Mouse (Mus musculus) mesoderm, embryonic 11.5 days (tissue): Measurements from ENCODE around the gene Nub1.
"Not testable (repeated sequence)": the region's sequence is repeated elsewhere in the genome, so short reads cannot be mapped to it uniquely, and the experiment has no call there.

Experiments used
- DNase-seq: peaks from one replicate; pipeline ENCODE4 v3.0.0-alpha.2; 2012; ENCODE audit warnings: low read depth, low spot score

The Nub1 gene

DNA sequence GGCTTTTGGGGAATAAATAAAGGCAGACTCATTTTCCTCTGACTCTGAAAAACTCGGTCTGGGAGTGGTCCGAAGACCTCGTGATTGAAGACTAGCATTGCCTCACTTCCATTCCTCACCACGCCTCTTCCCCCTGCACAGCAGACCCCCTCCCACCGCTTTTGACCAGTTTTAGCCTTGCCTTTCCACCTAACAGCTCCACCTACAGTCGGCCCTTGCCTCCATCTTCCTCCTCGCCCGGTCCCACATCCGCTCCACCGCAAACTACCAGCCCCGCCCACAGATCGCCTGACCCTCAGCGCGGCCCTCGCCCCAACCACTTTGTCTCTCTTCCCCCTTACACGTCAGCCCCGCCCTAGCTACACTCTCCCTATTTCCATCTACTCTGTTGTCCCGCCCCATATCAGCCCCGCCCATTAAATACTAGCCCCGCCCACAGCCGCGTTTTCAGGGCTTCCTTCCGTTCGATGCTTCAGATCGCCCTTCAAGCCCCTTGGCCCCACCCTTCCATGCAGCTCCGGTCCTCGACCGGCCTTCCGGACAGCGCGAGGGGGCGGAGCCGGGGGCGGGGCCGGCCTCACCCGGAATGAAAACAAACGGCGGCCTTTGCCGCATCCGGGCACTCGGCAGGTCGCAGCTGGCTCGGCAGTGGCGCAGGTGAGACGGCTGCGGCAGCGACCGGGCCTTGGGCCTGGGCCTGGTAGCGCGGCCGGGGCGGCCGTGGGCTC lies at the start of gene Nub1:
Nub1 (plus strand) TSS at position 167 of the 728 bp plus-strand sequence.
- peak; percentile 99 for DNase-seq

DNA sequence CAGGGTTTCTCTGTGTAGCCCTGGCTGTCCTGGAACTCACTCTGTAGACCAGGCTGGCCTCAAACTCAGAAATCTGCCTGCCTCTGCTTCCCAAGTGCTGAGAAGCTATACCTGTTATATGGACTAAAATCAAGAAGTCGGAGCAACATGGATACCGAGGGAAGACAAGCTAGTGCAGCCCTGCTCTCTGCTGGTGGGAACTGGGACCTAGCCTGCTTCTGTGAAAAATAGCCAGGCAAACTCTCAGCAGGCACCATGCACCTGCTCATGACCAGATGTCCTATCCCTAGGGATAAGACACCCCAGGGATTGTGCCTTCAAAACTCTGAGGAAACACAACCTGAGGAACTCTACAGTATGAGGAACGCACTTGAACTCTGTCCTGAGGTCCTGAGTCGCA lies 48.3 kb upstream of the Nub1 start:
- no peak for DNase-seq

DNA sequence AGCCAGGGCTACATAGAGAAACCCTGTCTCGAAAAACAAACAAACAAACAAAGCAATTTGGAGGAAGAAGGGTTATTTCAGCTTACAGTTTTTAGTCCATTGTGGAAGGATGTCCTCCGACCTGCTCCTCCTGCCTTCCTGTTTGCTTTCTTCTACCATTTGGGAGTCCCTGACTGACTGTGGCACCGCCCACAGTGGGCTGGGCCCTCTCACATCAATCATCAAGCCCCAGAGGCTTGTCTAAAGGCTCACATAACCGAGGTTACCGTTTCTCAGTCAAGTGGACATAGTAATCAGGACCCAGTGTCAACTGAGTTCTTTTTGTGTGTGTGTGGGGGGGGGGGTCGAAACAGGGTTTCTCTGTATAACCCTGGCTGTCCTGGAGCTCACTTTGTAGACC lies 47.2 kb upstream of the Nub1 start:
- DNase-seq = no peak

DNA sequence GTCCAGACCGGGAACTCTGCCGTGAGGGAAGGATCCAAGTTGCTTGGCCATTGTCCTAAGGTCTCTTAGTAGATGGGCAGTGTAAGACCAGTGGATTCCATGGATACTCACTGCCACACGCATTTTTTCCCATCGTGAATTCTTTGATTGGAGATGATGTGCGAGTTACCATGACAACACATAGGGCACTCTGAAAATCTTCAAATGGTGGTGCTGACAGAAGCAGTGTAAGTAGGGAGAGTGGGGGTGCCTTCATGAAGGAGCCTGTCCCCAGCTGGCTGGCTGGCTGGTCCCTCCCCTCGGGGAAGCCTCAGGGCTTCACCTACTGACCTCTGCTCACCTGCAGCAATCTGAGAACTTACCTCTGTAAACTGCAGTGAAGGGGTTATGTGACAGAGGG lies 46.3 kb upstream of the Nub1 start:
- no peak for DNase-seq

DNA sequence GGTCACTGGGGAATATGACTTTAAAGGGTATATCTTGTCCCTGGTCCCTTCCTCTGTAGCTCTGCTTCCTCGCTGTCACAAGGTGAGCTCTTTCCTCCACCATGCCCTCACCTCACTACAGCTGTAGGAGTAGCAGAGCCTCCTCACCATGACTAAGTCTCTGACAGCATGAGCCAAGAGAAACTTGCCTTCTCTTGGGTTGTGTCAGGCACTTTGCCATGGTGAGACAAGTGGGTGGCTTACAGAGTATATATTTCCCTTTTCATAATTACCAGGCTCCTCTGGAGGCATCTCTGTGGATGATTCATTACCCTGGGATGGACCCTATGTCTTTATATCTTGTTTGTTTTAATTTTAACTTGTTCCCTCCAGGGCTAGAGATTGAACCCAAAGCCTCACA lies 39.9 kb upstream of the Nub1 start:
- no peak for DNase-seq

DNA sequence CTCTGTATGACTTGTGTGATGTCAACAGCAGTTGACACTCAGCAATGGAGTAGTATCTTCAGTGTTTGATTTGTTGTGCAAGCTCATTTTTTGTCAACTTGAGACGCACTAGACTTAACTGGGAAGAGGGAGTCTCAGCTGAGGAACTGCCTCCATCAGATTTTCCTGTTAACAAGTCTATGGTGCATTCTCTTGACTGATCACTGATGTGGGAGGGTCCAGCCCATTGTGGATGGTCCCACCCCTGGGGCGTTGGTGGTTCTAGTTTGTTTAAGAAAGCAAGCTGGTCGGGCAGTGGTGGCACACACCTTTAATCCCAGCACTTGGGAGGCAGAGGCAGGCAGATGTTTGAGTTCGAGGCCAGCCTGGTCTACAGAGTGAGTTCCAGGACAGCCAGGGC lies 36.1 kb upstream of the Nub1 start:
- no peak for DNase-seq

DNA sequence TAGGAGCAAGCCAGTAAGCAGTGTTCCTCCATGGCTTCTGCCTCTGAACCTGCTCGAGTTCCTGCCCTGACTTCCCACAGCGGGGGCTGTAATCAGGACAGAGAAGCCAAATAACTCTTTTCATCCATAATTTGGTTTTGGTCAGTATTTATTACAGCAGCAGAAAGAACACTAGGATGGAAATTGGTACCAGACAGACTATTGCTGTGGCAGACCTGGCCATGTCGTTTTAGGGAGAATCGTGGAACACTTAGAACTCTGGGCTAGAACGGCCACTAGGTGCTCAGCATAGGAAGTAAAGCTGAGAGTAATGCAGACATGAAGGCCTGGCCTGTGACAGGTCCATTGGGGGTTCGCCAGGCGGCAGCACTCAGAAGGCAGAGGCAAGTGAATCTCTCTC lies 35.6 kb upstream of the Nub1 start:
- DNase-seq = no peak

DNA sequence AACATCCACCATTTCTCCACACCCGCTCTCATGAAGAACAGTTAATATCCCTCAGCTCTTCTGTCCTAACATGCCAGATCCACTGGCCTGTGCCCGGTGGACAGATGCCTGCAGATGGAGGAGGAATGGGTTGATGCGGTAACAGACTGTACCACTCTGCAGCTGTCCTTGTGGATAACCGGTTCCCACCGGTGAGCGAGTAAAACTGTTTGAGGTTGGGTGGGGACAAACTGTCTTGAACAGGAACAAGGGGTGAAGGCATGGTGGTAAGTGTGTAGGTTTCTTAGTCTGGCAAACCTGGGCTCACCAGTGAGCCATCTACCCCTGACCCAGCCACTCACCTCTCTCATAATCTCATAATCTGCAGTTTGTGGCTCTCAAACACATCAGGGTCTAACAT lies 34.0 kb upstream of the Nub1 start:
- no peak for DNase-seq

DNA sequence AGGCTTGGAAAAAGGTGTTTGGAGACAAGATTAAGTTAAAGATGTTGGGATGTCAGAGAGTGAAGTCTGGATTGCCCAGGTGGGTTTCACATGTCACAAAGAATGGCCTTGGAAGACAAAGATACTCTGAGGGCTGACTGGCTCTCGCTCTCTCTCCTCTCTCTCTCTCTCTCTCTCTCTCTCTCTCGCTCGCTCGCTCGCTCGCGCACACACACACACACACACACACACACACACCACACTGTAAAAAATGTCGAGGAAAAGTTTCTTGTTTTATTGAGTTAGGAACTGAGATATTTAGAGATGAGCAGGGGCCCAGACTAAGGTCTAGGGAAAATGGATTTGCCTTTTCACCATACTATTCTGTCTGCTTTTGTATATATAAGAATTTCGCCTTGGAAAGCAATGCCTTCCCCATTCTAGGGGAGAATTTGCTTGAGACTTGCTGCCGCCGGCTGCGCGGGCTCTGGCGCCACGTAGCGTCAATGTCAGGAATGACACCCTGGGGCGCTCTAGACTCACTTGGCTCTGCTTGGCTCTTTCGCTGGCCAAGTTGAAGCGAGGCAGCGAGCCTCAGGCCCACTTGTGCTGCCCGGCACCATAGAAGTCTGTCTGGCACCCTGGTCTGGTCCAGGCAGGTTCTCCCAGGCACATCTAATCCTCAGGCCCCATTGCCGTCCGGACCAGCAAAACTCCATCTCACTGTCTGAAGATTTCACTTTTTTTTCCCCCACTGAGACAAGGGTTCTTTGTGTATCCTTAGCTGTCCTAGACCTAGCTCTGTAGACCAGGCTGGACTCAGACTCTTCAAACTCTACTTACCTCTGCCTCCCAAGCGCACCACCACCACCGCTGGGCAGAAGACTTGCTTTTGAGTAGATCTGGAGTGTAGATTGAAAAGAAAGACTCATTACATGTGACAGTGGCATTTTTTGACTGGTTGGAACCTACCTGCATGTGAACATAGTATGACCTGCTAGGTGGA lies 33.3 kb upstream of the Nub1 start:
- peak; percentile 85 for DNase-seq

DNA sequence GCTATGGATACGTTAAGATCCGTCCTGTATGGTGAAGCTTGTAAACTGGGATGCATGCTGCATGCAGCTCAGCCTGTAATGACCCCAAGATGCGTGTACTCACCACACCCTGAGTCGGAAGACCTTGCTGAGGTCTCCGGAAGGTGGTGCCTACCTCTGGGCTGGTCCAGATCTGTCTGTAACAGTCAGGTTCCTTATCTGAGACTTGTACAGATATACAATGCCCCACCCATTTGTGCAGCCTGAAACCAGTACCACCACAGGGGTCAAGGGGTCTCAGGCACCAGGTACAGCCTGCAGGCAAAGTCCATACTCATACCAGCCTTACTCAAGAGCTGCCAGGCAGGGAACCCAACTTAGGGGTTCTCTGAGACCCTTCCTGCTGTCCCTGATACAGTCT lies 32.6 kb upstream of the Nub1 start:
- no peak for DNase-seq

DNA sequence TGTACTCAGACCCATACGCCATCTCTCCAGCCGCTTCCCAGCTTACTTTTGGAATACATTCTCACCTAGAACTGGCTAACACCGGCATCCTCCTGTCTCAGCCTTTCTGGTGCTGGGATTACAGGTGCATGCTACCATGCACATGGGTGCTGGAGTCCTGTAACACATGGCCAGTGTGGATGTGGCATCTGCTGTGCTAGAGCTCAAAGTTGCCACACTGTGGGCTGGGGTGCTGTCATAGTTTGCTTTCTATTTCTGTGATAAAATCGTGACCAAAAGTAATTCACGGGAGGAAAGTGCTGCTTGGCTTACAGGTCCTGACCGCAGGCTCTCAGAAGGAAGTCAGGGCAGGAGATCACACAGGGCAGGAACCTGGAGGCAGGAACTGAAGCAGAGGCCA lies 30.8 kb upstream of the Nub1 start:
- no peak for DNase-seq

DNA sequence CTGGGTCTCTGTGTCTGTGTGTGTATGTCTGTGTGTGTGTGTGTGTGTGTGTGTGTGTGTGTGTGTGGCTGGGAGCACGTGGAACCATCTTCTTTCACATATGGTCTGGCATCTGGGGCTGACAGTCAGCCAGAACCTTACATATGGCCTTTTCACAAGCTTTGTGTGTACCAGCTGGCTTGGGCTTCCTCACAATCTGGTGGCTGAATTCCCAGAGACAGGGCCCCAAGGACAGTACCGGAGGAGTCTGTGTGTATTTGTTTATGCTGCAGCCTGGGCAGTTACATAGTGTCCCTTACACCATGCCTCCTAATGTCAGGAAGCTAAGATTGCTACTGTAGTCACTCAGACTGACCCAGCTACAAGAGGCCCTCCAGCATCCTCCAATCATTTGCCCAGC lies 28.2 kb upstream of the Nub1 start:
- DNase-seq = no peak

DNA sequence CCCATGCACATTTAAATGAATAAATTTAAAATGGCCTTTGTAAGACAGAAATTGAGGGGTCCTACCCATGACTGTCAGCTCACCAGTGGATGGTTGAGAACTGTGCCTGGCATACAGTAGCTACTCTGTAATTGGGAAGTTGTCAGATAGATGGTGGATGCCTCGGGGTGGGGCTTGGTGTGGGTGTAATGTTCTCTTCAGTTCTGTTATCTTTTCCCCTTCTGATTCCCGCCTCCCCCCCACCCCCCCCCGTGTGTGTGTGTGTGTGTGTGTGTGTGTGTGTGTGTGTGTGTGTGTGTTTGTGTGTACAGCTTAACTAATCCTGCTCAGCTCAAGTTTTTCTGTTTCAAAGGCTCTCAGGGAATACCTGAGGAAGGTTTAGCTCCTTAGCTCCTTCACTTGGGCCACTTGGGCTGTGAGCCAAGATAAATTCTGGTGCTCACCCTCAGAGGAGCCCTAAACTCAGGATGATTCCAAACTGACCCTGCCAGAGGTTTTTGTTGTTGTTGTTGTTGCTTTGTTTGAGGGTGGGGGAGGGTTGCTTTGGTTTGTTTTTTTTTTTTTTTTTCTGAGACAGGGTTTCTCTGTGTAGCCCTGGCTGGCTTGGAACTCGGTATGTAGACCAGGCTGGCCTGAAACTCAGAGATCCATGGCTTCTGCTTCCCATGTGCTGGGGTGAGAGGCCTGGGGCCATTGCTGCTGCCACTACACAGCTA lies 25.5 kb upstream of the Nub1 start:
- no peak for DNase-seq

DNA sequence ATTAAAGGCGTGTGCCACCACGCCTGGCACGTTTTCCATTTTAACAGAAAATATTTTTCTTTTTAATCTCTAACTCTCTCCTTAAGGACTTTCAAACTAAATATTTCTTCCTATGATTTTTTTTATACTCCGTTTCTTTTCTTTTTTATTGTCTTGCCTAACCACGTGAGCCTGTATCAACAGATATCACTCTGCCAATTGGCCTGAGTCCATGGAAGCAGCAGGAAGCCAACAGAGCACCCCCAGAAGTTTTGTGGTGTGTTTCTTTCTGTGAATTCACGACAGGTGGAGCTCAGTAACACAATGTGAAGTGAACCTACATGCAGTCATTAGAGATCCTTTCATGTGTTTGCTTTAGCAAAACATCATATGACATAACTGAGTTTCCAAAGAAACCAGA lies 23.9 kb upstream of the Nub1 start:
- DNase-seq = no peak

DNA sequence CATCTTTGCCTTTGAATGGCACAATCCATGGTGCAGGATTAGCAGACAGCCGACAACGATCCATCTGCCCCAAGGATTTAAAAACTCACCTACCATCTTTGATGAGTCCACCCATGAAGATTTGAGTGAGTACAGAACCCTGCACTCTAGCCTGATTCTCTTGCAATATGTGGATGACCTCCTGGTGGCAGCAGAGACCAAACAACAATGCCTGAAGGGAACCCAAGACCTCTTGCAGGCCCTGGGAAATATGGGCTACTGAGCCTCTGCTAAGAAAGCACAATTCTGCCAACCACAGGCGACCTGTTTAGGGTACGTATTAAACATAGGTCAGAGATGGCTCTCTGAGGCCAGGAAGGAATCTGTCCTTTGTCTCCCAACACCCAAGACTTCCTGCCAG lies 11.1 kb upstream of the Nub1 start:
- peak; percentile 82 for DNase-seq

DNA sequence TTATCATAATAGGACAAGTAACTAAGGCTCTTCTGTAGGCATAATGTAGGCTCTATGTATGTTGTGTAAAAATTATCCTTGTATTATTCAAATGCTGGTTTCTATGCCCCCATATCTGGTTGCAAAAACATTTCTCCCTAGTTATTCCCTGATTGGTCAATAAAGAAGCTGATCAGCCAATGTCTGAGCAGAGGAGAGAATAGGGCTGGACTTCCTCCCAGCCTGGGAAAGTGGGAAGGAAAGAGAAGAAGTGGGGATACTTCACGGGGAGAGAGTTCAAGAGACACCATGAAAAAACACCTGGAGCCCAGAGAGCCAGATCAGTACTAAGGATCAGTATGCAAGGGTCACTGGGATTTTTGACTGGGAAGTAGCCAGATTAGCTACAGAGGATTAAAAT lies 3.9 kb upstream of the Nub1 start:
- no peak for DNase-seq

DNA sequence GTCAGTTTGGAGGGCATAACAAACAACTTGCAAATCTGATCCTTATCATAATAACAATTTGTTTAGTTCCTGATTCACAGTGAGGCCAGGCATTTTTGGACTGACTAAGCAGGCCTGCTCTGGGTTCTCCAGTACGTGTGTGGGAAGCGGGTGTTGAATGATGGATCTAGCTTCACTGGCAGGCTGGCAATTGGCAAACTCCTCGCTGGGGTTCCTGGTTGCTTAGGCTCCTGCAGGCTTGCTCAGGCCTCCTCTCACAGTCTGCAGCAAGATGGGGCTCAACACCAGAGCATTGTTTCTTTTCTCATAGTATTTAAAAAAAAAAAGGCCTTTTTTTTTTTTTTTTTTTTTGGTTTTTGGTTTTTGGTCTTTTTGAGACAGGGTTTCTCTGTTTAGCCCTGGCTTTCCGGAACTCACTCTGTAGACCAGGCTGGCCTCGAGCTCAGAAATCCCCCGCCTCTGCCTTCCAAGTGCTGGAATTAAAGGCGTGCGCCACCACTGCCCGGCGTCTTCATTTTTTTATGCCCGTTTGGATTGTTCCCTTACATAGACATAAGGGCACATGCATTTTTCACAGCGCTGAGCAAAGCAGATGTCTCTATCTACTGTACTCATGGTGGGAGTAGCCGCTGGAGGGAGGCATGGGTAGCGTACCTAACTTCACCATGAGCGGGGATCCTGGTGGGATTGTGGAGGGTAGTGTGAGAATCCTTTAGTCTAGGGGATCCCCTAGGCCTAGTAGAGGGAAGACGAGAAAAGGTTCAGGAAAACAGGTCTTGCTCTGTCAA lies 560 bp upstream of the Nub1 start:
- peak; percentile 22 for DNase-seq

DNA sequence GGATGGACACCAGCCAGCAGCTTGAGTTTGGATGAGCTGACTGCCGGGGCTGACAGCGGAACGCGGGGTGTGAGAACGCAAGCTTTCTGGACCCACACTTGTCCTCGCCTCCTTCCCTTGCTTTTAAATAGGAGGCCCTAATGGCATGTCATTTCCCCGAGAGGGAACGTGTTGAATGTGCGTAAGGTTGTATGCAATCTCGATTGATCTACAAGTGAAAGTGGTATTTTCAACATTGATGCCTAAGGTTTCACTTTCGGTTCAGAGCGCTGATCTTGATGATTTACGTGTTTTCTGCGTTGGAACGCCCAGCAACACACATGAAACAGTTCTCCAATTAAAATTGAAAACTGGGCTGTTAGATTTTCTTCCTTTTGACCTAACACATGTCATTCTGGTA lies 844 bp downstream of the Nub1 start:
- peak; percentile 57 for DNase-seq

DNA sequence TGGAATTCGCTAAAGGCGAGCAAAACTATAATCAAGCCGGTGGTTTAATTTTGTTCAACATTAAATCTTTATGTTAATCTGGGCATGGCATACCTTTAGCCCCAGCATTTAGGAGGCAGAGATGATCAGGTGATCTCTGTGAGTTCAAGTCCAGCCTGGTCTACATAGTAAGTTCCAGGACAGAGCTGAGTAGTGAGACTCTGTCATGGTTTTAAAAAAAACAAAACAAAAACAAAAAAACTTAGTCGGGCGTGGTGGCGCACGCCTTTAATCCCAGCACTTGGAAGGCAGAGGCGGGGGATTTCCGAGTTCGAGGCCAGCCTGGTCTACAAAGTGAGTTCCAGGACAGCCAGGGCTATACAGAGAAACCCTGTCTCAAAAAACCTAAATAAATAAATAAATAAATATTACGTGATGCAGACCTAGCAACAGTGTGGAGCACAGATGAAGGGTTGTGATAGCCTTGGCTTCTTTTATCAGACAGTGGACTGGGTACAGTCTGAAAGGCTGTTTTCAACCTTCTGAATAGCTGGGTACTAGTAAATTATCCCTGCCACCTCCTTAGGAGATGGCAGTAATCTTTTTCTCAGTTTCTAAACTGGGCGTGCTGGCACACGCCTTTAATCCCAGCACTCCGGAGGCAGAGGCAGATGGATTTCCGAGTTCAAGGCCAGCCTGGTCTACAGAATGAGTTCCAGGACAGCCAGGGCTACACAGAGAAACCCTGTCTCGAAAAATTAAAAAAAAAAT lies 1.5 kb downstream of the Nub1 start:
- DNase-seq = not testable (repeated sequence)

DNA sequence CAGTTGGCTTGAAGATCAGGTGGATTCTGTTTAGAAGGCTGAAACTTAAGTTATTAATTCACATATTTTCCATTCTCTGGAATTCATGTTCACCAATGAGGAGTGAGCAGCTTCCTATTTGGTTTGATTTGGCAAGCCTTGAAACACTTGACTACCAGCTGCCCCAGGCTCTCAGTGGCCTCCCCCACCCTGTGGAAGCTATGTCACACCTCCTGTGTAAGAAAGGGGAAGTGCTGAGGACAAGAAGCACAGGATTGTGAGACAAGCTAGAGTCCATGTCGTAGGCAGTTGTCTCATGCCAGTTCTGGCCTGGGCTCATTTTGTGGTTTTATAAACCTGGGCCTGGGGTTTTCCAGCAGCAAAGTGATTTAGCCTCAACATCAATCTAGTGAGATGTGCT lies 2.4 kb downstream of the Nub1 start:
- no peak for DNase-seq

DNA sequence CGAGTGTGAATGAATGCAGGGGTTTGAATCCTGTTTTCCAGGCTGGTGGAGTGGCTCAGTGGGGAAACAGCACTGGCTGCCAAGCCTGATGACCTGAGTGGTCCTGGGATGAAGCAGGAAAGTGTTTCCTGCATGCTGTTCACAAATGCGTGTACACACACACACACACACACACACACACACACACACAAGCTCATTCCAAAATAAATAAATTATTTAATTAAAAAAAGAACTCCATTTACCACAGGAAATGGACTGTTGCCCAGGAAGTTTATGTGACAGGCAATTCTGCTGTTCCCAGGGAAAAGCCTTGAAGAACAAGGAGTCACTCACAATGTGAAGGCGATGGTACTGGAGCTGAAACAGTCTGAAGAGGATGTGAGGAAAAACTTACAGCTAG lies 11.4 kb downstream of the Nub1 start:
- no peak for DNase-seq
